Mouse (Mus musculus): ENCODE measurements at regions not wholly inside any gene's neighbourhood (a gene's known extent, or its start where the extent isn't known, plus 50 kb on each side); places are given as distances from the start of the nearest gene placed in this dataset.

DNA sequence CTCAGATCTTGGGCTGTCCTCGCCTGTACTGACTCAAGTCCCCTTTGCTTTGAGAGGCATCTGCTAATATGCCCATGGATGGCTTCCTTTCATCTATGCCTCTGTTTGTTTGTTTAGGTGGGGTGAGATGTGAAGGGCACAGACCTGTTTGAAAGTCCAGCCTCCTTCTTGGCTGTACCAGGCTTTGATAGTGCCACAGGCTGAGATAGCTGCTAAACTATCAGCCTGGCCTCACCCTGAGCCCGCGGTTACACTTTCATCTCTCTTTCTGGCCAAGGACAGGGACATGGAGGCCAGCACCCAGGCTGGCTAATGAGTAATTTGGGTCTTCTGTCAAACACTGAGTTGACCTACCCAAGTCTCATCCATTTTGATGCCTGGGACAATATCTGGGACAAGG, 105.0 kb upstream of the Parp11 start:
- no peaks in the 10 kb centered on the region for H3K9me3 ChIP-seq (ENCODE audit: low read length)
- no peaks in the 10 kb centered on the region for H3K27me3 ChIP-seq (replicated peaks; ENCODE audit: insufficient read depth, low read length)
- H3K4me2 ChIP-seq (replicated peaks; ENCODE audit: low read depth, low read length), result no peak overlapping the region
- no peak overlapping the region for H3K9ac ChIP-seq (replicated peaks; ENCODE audit: low read depth)
- DNase-seq (ENCODE audit: low spot score), result no peak
- no peak for ATAC-seq
- H3K4me1 ChIP-seq (ENCODE audit: insufficient read depth, low read depth, low read length), result 0 out of 2 replicates have a peak, but pooled peaks cover 5% of the 10 kb centered on the region
- H3K36me3 ChIP-seq (ENCODE audit: insufficient read depth, low read length), result no peaks in the 10 kb centered on the region
- 78% methylated on average over 3 of the region's 3 CpGs for WGBS
- H3K27ac ChIP-seq (ENCODE audit: low read length), result no peak overlapping the region
- TF ChIP-seq CTCF (IDR thresholded peaks at IDR 0.05), result no peak
- no peak for TF ChIP-seq EP300 (IDR thresholded peaks at IDR 0.05)
- no peak overlapping the region for H3K4me3 ChIP-seq (ENCODE audit: low read depth, low read length)

- WGBS, result 63% methylated on average over 9 of the region's 9 CpGs
- no peaks in the 10 kb centered on the region for H3K9me3 ChIP-seq (ENCODE audit: low read length)
- H3K4me2 ChIP-seq (replicated peaks; ENCODE audit: low read depth, low read length), result no peak overlapping the region
- no peak overlapping the region for H3K9ac ChIP-seq (replicated peaks; ENCODE audit: low read depth)
- no peaks in the 10 kb centered on the region for H3K27me3 ChIP-seq (replicated peaks; ENCODE audit: insufficient read depth, low read length)
- DNase-seq (ENCODE audit: low spot score), result no peak
- TF ChIP-seq EP300 (IDR thresholded peaks at IDR 0.05) (no peak), CTCF (IDR thresholded peaks at IDR 0.05) (no peak)
- peaks cover 5% of the 10 kb centered on the region; the same call in 1 of the 2 replicates for H3K4me1 ChIP-seq (ENCODE audit: insufficient read depth, low read depth, low read length)
- peak overlapping the region; percentile 14; the same call in 1 of the 2 replicates for H3K27ac ChIP-seq (ENCODE audit: low read length)
- ATAC-seq, result peak; percentile 64
- no peak overlapping the region for H3K4me3 ChIP-seq (ENCODE audit: low read depth, low read length)
- H3K36me3 ChIP-seq (ENCODE audit: insufficient read depth, low read length), result no peaks in the 10 kb centered on the region
Observed at GRCm38 (mm10) chr6:127348770-127349409, 97.8 kb upstream of the Parp11 start.

GRCm38 (mm10) chr6:127349479-127350110, 97.0 kb upstream of the Parp11 start:
- Histone ChIP-seq H3K4me2 (replicated peaks; ENCODE audit: low read depth, low read length) (no peak overlapping the region), H3K9ac (replicated peaks; ENCODE audit: low read depth) (no peak overlapping the region), H3K4me3 (ENCODE audit: low read depth, low read length) (no peak overlapping the region), H3K27ac (ENCODE audit: low read length) (peak overlapping the region; percentile 14; the same call in 1 of the 2 replicates), H3K9me3 (ENCODE audit: low read length) (no peaks in the 10 kb centered on the region), H3K4me1 (ENCODE audit: insufficient read depth, low read depth, low read length) (peaks cover 5% of the 10 kb centered on the region; the same call in 1 of the 2 replicates), H3K36me3 (ENCODE audit: insufficient read depth, low read length) (no peaks in the 10 kb centered on the region), H3K27me3 (replicated peaks; ENCODE audit: insufficient read depth, low read length) (no peaks in the 10 kb centered on the region)
- WGBS, result 27% methylated on average over 12 of the region's 12 CpGs
- ATAC-seq (peak; percentile 52), DNase-seq (ENCODE audit: low spot score) (peak; percentile 63)
- TF ChIP-seq EP300 (IDR thresholded peaks at IDR 0.05) (no peak), CTCF (IDR thresholded peaks at IDR 0.05) (no peak)

DNA sequence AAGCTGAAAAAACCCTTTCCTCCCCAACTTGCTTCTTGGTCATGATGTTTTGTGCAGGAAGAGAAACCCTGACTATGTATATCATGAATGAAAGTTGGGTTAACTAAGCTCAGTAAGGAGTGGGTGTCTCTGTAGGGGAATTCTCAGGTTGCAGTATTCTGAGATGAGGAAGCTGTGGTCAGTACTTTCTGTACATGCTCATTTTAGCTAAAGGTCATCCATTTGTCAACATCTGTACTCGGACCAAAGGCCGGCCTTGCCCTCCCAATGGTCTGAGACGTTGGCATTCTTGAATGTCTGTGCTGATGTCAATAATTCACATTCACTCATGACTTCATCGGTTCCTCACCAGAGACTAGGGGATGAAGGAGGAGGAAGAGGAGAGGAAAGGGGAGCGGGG, 94.9 kb upstream of the Parp11 start:
- no peak for TF ChIP-seq EP300 (IDR thresholded peaks at IDR 0.05)
- no peak for TF ChIP-seq CTCF (IDR thresholded peaks at IDR 0.05)
- Histone ChIP-seq H3K27ac (ENCODE audit: low read length) (no peak overlapping the region), H3K4me2 (replicated peaks; ENCODE audit: low read depth, low read length) (no peak overlapping the region), H3K27me3 (replicated peaks; ENCODE audit: insufficient read depth, low read length) (no peaks in the 10 kb centered on the region), H3K9me3 (ENCODE audit: low read length) (no peaks in the 10 kb centered on the region), H3K36me3 (ENCODE audit: insufficient read depth, low read length) (no peaks in the 10 kb centered on the region), H3K4me3 (ENCODE audit: low read depth, low read length) (no peak overlapping the region), H3K4me1 (ENCODE audit: insufficient read depth, low read depth, low read length) (peaks cover 5% of the 10 kb centered on the region; the same call in 1 of the 2 replicates), H3K9ac (replicated peaks; ENCODE audit: low read depth) (no peak overlapping the region)
- WGBS, result 75% methylated on average over 5 of the region's 5 CpGs
- peak; percentile 23 for DNase-seq (ENCODE audit: low spot score)
- ATAC-seq, result no peak

- H3K4me1 ChIP-seq (ENCODE audit: insufficient read depth, low read depth, low read length), result peaks cover 5% of the 10 kb centered on the region
- peak; percentile 67 for DNase-seq (ENCODE audit: low spot score)
- WGBS, result 37% methylated on average over 6 of the region's 6 CpGs
- no peak overlapping the region for H3K9ac ChIP-seq (replicated peaks; ENCODE audit: low read depth)
- H3K4me2 ChIP-seq (replicated peaks; ENCODE audit: low read depth, low read length), result no peak overlapping the region
- no peak for TF ChIP-seq CTCF (IDR thresholded peaks at IDR 0.05)
- peak; percentile 70 for TF ChIP-seq EP300 (IDR thresholded peaks at IDR 0.05)
- H3K4me3 ChIP-seq (ENCODE audit: low read depth, low read length), result no peak overlapping the region
- no peaks in the 10 kb centered on the region for H3K9me3 ChIP-seq (ENCODE audit: low read length)
- peak; percentile 35 for ATAC-seq
- H3K27me3 ChIP-seq (replicated peaks; ENCODE audit: insufficient read depth, low read length), result no peaks in the 10 kb centered on the region
- H3K27ac ChIP-seq (ENCODE audit: low read length), result peak overlapping the region; percentile 55; the same call in 1 of the 2 replicates
- H3K36me3 ChIP-seq (ENCODE audit: insufficient read depth, low read length), result no peaks in the 10 kb centered on the region
Observed at GRCm38 (mm10) chr6:127355112-127355511, 91.5 kb upstream of the Parp11 start.

- peak; percentile 63 for ATAC-seq
- Histone ChIP-seq H3K9me3 (ENCODE audit: low read length) (no peaks in the 10 kb centered on the region), H3K27me3 (replicated peaks; ENCODE audit: insufficient read depth, low read length) (no peaks in the 10 kb centered on the region), H3K36me3 (ENCODE audit: insufficient read depth, low read length) (no peaks in the 10 kb centered on the region), H3K4me1 (ENCODE audit: insufficient read depth, low read depth, low read length) (no peaks in the 10 kb centered on the region; the same call in 1 of the 2 replicates), H3K4me2 (replicated peaks; ENCODE audit: low read depth, low read length) (no peak overlapping the region), H3K27ac (ENCODE audit: low read length) (peak overlapping the region; percentile 55), H3K4me3 (ENCODE audit: low read depth, low read length) (no peak overlapping the region), H3K9ac (replicated peaks; ENCODE audit: low read depth) (no peak overlapping the region)
- WGBS, result 39% methylated on average over 8 of the region's 8 CpGs
- DNase-seq (ENCODE audit: low spot score), result peak; percentile 74
- TF ChIP-seq CTCF (IDR thresholded peaks at IDR 0.05), result no peak
- peak; percentile 83 for TF ChIP-seq EP300 (IDR thresholded peaks at IDR 0.05)
Observed at GRCm38 (mm10) chr6:127356442-127356841, 90.2 kb upstream of the Parp11 start.

All from lung, postnatal 0 days (tissue).